8 mouse cellular contexts compared by ENCODE assay signal in the genomic region with DNA sequence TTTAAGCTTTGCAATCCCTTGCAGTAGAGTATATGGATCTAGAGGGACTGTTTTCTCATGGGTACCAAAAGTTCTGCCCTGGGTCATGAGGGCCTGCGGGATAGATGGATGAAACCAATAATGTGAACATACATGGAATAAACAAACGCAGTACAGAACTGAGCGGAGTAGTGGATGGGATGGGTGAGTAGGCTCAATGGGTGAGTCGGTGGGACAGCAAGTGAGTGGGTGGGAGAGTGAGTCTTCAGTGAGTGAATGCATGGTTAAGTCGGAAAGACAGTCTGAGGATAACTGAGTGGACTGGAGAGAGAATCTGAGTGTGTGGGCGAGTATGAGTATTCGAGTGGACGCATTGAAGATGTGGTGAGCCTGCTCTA. TPM values are rescaled to one million over a fixed set of nuclear protein-coding genes. Genes with fewer than 3 reads are reported as not detected.
A peak's percentile ranks its signal among the peaks of the same experiment; 100 is the strongest.
DNase-seq lines count a peak whose midpoint lies in the region; ATAC-seq and TF ChIP-seq lines count a peak whose summit lies in the region.

No protein-coding gene starts in this region.

- no peaks in the 10 kb centered on the region for H3K36me3 ChIP-seq in kidney, postnatal 0 days (ENCODE audit: insufficient read depth, low read length)
- H3K36me3 ChIP-seq in embryonic facial prominence, embryonic 15.5 days = no peaks in the 10 kb centered on the region
- no peaks in the 10 kb centered on the region for H3K36me3 ChIP-seq in intestine, postnatal 0 days (ENCODE audit: control insufficient read depth, insufficient read depth)
- H3K36me3 ChIP-seq in neural tube, embryonic 14.5 days (ENCODE audit: control insufficient read depth, insufficient read depth, low read length) = no peaks in the 10 kb centered on the region

- no peak for TF ChIP-seq CTCF in kidney, postnatal 0 days (IDR thresholded peaks at IDR 0.05; ENCODE audit: low read depth)
- TF ChIP-seq CTCF in intestine, postnatal 0 days (IDR thresholded peaks at IDR 0.05; ENCODE audit: low read depth) = no peak

- no peak overlapping the region for H3K27ac ChIP-seq in kidney, postnatal 0 days
- H3K27ac ChIP-seq in embryonic facial prominence, embryonic 15.5 days (replicated peaks) = peak overlapping the region; percentile 95
- H3K27ac ChIP-seq in intestine, postnatal 0 days (ENCODE audit: low read depth, low read length) = no peak overlapping the region
- H3K27ac ChIP-seq in neural tube, embryonic 14.5 days (ENCODE audit: low read depth, low read length) = no peak overlapping the region

- H3K9me3 ChIP-seq in kidney, postnatal 0 days (replicated peaks; ENCODE audit: low read length) = no peaks in the 10 kb centered on the region
- H3K9me3 ChIP-seq in embryonic facial prominence, embryonic 15.5 days (replicated peaks) = no peaks in the 10 kb centered on the region
- H3K9me3 ChIP-seq in intestine, postnatal 0 days (ENCODE audit: control insufficient read depth) = no peaks in the 10 kb centered on the region
- H3K9me3 ChIP-seq in neural tube, embryonic 14.5 days (ENCODE audit: control insufficient read depth, low read length) = no peaks in the 10 kb centered on the region

- peak overlapping the region; percentile 61 for H3K4me3 ChIP-seq in kidney, postnatal 0 days (replicated peaks; ENCODE audit: low read depth, low read length)
- peak overlapping the region; percentile 85 for H3K4me3 ChIP-seq in embryonic facial prominence, embryonic 15.5 days (replicated peaks)
- H3K4me3 ChIP-seq in intestine, postnatal 0 days (ENCODE audit: low read depth, low read length) = peak overlapping the region; percentile 48
- peak overlapping the region; percentile 64 for H3K4me3 ChIP-seq in neural tube, embryonic 14.5 days (ENCODE audit: low read depth, low read length)

- peaks cover 7% of the 10 kb centered on the region; the same call in 1 of the 2 replicates for H3K4me1 ChIP-seq in kidney, postnatal 0 days (replicated peaks; ENCODE audit: insufficient read depth, low read length)
- peaks cover 41% of the 10 kb centered on the region for H3K4me1 ChIP-seq in embryonic facial prominence, embryonic 15.5 days
- H3K4me1 ChIP-seq in intestine, postnatal 0 days (replicated peaks; ENCODE audit: control insufficient read depth, insufficient read depth, low read length) = peaks cover 4% of the 10 kb centered on the region; the same call in 1 of the 2 replicates
- 0 out of 2 replicates have a peak, but pooled peaks cover 3% of the 10 kb centered on the region for H3K4me1 ChIP-seq in neural tube, embryonic 14.5 days (ENCODE audit: control insufficient read depth, insufficient read depth, low read length)

- no peak overlapping the region for H3K9ac ChIP-seq in kidney, postnatal 0 days (ENCODE audit: low read depth, low read length)
- H3K9ac ChIP-seq in embryonic facial prominence, embryonic 15.5 days = no peak overlapping the region
- no peak overlapping the region for H3K9ac ChIP-seq in intestine, postnatal 0 days (ENCODE audit: low read depth, low read length)
- peak overlapping the region; percentile 58 for H3K9ac ChIP-seq in neural tube, embryonic 14.5 days (replicated peaks; ENCODE audit: low read depth, low read length)

- no peak for DNase-seq in kidney, postnatal 0 days (ENCODE audit: low spot score)
- DNase-seq in kidney, postnatal 4 days = no peak
- no peak for DNase-seq in retina, postnatal 1 day
- DNase-seq in cerebellum, postnatal 25 days = no peak
- DNase-seq in layer of hippocampus, postnatal 10 days (ENCODE audit: low spot score in 2 of 2) = no peak

- H3K27me3 ChIP-seq in kidney, postnatal 0 days (ENCODE audit: insufficient read depth, low read length) = 0 out of 2 replicates have a peak, but pooled peaks cover 5% of the 10 kb centered on the region
- H3K27me3 ChIP-seq in embryonic facial prominence, embryonic 15.5 days = no peaks in the 10 kb centered on the region
- peaks cover 21% of the 10 kb centered on the region for H3K27me3 ChIP-seq in intestine, postnatal 0 days (replicated peaks; ENCODE audit: control insufficient read depth, insufficient read depth, low read length)
- H3K27me3 ChIP-seq in neural tube, embryonic 14.5 days (ENCODE audit: control insufficient read depth, insufficient read depth, low read length) = peaks cover 13% of the 10 kb centered on the region

- 30% methylated on average over 8 of the region's 8 CpGs for WGBS in kidney, postnatal 0 days
- 21% methylated on average over 8 of the region's 8 CpGs for WGBS in embryonic facial prominence, embryonic 15.5 days
- WGBS in intestine, postnatal 0 days = 34% methylated on average over 8 of the region's 8 CpGs
- 37% methylated on average over 8 of the region's 8 CpGs for WGBS in neural tube, embryonic 14.5 days

- ATAC-seq in kidney, postnatal 0 days (replicated peaks; ENCODE audit: low FRiP score, low read depth) = no peak
- ATAC-seq in embryonic facial prominence, embryonic 15.5 days (ENCODE audit: insufficient number of reproducible peaks, low FRiP score, low TSS enrichment, low read depth) = no peak
- ATAC-seq in intestine, postnatal 0 days = no peak
- 0 out of 2 replicates have a peak, but pooled peaks have one; percentile 31 for ATAC-seq in neural tube, embryonic 14.5 days (ENCODE audit: low read depth)

- H3K4me2 ChIP-seq in kidney, postnatal 0 days (ENCODE audit: low read length) = peak overlapping the region; percentile 98
- peak overlapping the region; percentile 86 for H3K4me2 ChIP-seq in embryonic facial prominence, embryonic 15.5 days (replicated peaks)
- peak overlapping the region; percentile 91 for H3K4me2 ChIP-seq in intestine, postnatal 0 days (replicated peaks; ENCODE audit: low read depth)
- H3K4me2 ChIP-seq in neural tube, embryonic 14.5 days (ENCODE audit: low read depth, low read length) = peak overlapping the region; percentile 96

RNA-seq across cellular contexts. Expression of a gene that starts 0.3 kb away (rescaled TPM):
- polyA plus RNA-seq in kidney, postnatal 0 days (2015; fragmentation: Nextera tagmentation; extraction: Ambion mirVana) = 7.9 and 9.9 TPM in 2 replicates
- polyA plus RNA-seq in embryonic facial prominence, embryonic 15.5 days (2015; fragmentation: Nextera tagmentation; extraction: Ambion mirVana) = 33.4 and 36.4 TPM in 2 replicates
- polyA plus RNA-seq in intestine, postnatal 0 days (2015; fragmentation: Nextera tagmentation; extraction: Ambion mirVana) = 0.12 and 0.26 TPM in 2 replicates
- polyA plus RNA-seq in neural tube, embryonic 14.5 days (2014; fragmentation: Nextera tagmentation; extraction: Ambion mirVana) = 0.88 and 2.8 TPM in 2 replicates
- 1 to 10 TPM; 2.7 TPM for total RNA-seq in layer of hippocampus, postnatal 10 days (2021)

RNA-seq across cellular contexts. Expression of a gene that starts 33.2 kb away (rescaled TPM):
- 11.8 and 12.8 TPM in 2 replicates for polyA plus RNA-seq in kidney, postnatal 0 days (2015; fragmentation: Nextera tagmentation; extraction: Ambion mirVana)
- polyA plus RNA-seq in embryonic facial prominence, embryonic 15.5 days (2015; fragmentation: Nextera tagmentation; extraction: Ambion mirVana) = 15.1 TPM in 2 replicates
- 4.8 and 5.8 TPM in 2 replicates for polyA plus RNA-seq in intestine, postnatal 0 days (2015; fragmentation: Nextera tagmentation; extraction: Ambion mirVana)
- polyA plus RNA-seq in neural tube, embryonic 14.5 days (2014; fragmentation: Nextera tagmentation; extraction: Ambion mirVana) = 6.5 and 6.8 TPM in 2 replicates
- total RNA-seq in layer of hippocampus, postnatal 10 days (2021) = 1 to 10 TPM; 7.3 to 7.7 TPM
